Mouse (Mus musculus) bone marrow, adult 2 months (tissue): ENCODE measurements around the gene Sbsn. TPM values are rescaled to one million over a fixed set of nuclear protein-coding genes. Genes with fewer than 3 reads are reported as not detected.
A peak's percentile ranks its signal among the peaks of the same experiment; 100 is the strongest.
"Not testable (repeated sequence)": the region's sequence is repeated elsewhere in the genome, so short reads cannot be mapped to it uniquely, and the experiment has no call there.

Source experiments
- H3K27ac ChIP-seq: fragments of 200-500 bp; 2 replicates; pipeline ENCODE4 v1.5.1; 2012; ENCODE audit warnings: low read depth, mild to moderate bottlenecking, control low read depth, inconsistent platforms, low read length; ENCODE audit not compliant: control insufficient read depth, poor library complexity, insufficient read depth
- H3K4me1 ChIP-seq: fragments of 200-500 bp; 2 replicates; pipeline ENCODE4 v1.6.1; 2011; ENCODE audit warnings: low read length; ENCODE audit not compliant: control insufficient read depth, insufficient read depth
- H3K4me3 ChIP-seq: fragments of 200-500 bp; replicated peaks from 2 replicates; pipeline ENCODE3; 2011; ENCODE audit warnings: mild to moderate bottlenecking, low read depth, low read length, control low read depth; ENCODE audit not compliant: control insufficient read depth
- CTCF ChIP-seq: fragments of 200-500 bp; IDR thresholded peaks from 2 replicates; pipeline ENCODE4 v1.5.1; 2011; ENCODE audit warnings: low read length, control low read depth; ENCODE audit not compliant: control insufficient read depth, insufficient read depth
- POLR2A ChIP-seq: fragments of 200-500 bp; IDR thresholded peaks from 2 replicates; pipeline ENCODE4 v1.6.1; 2011; ENCODE audit warnings: low read depth, mild to moderate bottlenecking, control low read depth, low read length, borderline replicate concordance; ENCODE audit not compliant: control insufficient read depth
- WGBS: fragments of 180-500 bp; shearing (Covaris S2); methylation state at CpG from one replicate; pipeline ENCODE4 v1.1.7; 2018; 5-methylcytosine and 5-hydroxymethylcytosine counted together
- polyA plus RNA-seq: library from polyadenylated mRNA; stranded (reverse); fragments of >200 nt; gene quantifications from 2 replicates; pipeline ENCODE4 v1.2.4, GENCODE M21; 2011; ENCODE audit warnings: low replicate concordance; ENCODE audit not compliant: missing spikeins, insufficient read depth, insufficient read length

Sbsn gene
- polyA plus RNA-seq, 1 experiment = 6.4 TPM

DNA sequence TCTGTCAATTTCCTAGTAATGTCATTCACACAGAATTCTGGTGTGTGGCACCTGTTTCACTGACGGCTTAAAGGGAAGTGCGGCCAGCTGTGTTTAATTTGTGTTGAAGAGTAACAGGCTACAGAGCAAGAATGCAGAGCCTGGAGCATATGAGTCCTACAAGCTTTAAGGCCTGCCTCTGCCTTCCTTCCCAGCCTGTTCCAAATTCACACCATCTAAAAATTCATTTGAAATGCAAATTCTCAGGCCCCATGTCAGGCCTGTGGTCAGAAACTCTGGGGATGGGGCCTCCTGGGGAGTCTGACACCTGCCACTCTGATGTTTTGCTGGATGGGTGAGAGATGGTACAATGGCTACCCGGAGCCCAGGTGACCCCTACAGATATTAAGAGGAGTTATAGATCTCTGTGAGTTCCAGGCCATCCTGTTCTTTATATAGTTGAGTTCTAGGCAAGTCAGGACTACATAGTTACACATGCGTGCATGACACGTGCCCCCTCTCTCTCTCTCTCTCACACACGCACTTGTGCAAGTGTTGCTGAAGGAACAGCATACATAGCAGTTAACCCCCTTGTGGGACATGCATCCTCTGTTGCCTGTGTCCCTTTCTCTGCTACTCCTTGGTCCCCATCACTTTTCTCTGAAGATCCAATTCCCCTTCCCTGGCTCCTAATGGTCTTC lies 27.9 kb upstream of the Sbsn start:
- Histone ChIP-seq H3K4me3 (no peak overlapping the region), H3K27ac (no peak overlapping the region), H3K4me1 (peaks cover 2% of the 10 kb centered on the region; the same call in 1 of the 2 replicates)
- 53% methylated on average over 6 of the region's 6 CpGs for WGBS
- TF ChIP-seq CTCF (no peak), POLR2A (no peak)

DNA sequence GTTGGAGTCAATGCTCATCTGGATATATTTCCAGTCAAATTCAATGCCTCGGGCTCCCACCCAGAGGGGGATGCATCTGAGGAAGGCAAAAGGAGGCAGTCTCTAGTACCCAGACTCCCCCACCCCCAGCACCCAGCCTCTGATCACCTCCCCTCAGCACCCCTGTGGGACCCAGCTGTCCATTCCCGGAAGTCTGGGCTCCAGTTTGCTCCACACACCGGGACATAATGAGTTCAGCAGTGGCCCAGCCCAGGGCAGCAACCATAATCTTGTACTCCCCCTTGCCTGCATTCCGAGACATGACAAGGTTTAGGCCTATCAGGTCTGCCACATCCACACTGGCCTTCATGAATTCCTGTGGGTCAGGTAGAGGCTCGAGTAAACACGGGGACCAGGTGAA lies 23.1 kb upstream of the Sbsn start:
- TF ChIP-seq POLR2A (no peak), CTCF (no peak)
- H3K27ac ChIP-seq = no peak overlapping the region
- H3K4me3 ChIP-seq = no peak overlapping the region
- no peaks in the 10 kb centered on the region; the same call in 1 of the 2 replicates for H3K4me1 ChIP-seq
- 78% methylated on average over 6 of the region's 6 CpGs for WGBS

DNA sequence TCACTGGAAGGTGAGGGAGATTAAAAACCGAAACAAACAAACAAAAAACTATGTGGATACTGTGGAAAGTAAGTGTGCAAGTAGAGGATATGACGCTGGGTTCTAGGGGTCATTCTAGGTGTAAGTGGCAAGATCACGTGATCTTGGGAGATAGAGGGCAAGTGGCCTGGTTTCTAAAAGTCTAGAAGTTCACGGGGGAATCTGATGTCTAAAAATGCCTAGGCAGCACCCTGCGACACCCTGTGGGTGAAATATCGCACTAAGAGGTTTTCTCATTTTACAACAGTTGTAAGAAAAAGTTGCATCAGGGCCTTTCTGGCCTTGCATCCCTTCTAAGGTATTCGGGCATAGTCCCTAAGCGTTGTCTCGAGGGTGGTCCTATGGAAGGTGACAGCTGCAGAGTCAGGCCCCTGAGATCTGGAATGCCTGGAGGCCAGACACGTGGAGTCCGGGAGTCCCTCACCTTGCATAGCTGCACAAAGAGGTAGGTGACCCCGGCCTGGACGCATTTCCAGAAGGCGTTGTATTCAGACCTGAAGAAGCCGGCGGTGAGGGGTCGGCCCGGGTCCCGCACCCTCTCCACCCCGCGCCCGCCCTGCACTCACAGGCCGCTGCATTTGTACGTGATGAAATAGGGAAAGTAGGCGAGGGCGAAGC lies 22.4 kb upstream of the Sbsn start:
- WGBS = 5% methylated on average over 26 of the region's 26 CpGs
- Histone ChIP-seq H3K4me1 (no peaks in the 10 kb centered on the region; the same call in 1 of the 2 replicates), H3K27ac (peak overlapping the region; percentile 71; the same call in 1 of the 2 replicates), H3K4me3 (peak overlapping the region; percentile 84)
- TF ChIP-seq CTCF (no peak), POLR2A (no peak)

DNA sequence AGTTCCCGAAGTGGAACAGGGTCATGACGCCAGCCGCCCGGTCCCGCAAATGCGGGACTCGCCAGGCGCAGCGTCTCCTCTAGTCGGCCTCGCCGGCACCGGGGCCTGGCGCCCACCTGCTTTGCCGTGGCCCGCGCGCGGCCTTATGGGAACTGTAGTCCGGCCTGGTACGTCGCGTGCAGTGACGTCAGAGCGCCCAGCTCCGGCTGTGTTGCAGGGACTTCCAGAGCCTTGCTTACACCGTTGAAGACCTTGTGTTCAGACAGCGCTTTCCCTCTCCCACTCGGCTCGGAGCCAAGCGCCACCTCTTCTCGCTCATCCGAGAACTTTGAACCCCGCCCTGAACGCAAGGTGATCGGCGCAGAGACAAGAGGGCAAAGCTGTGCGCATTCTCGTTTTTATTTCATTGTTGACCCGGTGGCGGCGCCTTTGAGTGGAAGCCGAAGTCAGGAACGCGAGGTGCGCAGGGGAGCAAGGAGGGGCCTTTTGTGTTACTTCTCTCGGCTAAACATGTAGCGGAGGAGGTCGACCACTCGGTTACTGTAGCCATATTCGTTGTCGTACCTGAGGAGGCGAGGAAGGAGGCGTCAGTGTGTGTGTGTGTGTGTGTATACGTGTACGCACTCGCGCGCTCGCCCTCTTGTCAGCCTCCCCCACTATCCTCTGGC lies 21.7 kb upstream of the Sbsn start, which contains the start of gene Tmem147:
Tmem147 (minus strand) TSS at position 145 of the 668 bp plus-strand sequence.
- WGBS = under 1% methylated on average over 60 of the region's 60 CpGs
- Histone ChIP-seq H3K4me1 (no peaks in the 10 kb centered on the region; the same call in 1 of the 2 replicates), H3K27ac (peak within 1 kb of the TSS; percentile 71), H3K4me3 (peak within 1 kb of the TSS; percentile 84)
- TF ChIP-seq CTCF = peak; percentile 8; the same call in 1 of the 2 replicates
- TF ChIP-seq POLR2A = peak; percentile 61; the same call in 1 of the 2 replicates

DNA sequence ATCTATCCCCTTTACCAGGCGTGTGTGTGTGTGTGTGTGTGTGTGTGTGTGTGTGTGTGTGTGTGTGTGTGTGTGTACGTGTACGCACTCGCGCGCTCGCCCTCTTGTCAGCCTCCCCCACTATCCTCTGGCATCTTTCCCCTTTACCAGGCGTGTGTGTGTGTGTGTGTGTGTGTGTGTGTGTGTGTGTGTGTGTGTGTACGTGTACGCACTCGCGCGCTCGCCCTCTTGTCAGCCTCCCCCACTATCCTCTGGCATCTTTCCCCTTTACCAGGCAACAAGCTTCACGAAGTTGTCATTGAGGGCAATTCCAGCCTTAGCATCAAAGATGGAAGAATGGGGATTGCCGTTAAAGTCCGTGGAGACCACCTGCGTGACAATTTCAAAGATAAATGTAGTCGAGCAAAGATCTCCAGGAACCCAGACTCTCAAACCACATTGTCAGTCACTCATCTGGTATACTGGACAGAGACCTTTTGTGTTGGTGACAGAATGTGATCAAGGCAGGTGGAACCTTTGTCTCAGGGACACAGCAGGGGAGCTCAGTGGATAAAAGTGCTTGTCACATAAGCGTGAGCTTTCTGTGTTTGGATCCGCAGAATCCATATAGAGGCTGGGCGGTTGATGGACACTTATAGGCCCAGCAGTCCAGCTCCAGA lies 21.1 kb upstream of the Sbsn start:
- not testable (repeated sequence) for H3K4me1 ChIP-seq
- H3K27ac ChIP-seq = peak overlapping the region; percentile 71
- H3K4me3 ChIP-seq = peak overlapping the region; percentile 84
- 26% methylated on average over 15 of the region's 22 CpGs for WGBS

GRCm38 (mm10) chr7:30736211-30736610 lies 15.1 kb upstream of the Sbsn start:
- no peaks in the 10 kb centered on the region; the same call in 1 of the 2 replicates for H3K4me1 ChIP-seq
- 91% methylated on average over 3 of the region's 3 CpGs for WGBS
- no peak for TF ChIP-seq CTCF
- H3K4me3 ChIP-seq = no peak overlapping the region
- H3K27ac ChIP-seq = no peak overlapping the region

DNA sequence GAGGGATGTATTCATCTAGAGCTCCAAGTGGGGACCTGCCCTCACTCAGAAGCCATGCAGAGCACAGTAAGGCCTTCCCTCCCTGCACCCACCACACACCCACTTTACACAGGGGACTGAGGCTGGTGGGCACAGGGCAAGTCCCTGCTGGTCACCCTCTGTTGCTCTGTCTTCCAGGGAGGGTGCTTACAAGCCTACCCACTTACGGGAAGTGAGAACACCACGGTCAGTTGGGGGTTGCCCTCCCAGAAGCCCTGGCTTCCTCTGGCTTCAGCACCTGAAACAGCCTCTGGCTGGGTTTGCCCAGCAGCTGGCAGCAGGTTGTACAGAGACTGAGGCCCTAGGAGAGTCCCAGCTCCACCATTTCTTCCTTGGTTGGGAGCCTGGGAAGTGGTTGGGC lies 8.7 kb upstream of the Sbsn start:
- 6% methylated on average over 2 of the region's 2 CpGs for WGBS
- not testable (repeated sequence) for H3K4me3 ChIP-seq, H3K4me1 ChIP-seq
- peak overlapping the region; percentile 50 for H3K27ac ChIP-seq

GRCm38 (mm10) chr7:30743617-30744016 lies 7.7 kb upstream of the Sbsn start, which contains the start of gene Gapdhs:
Gene Gapdhs (minus strand): TSS chr7:30743681.
- not testable (repeated sequence) for H3K4me3 ChIP-seq, H3K4me1 ChIP-seq
- peak within 1 kb of the TSS; percentile 50 for H3K27ac ChIP-seq
- WGBS = 75% methylated on average over 1 of the region's 4 CpGs

DNA sequence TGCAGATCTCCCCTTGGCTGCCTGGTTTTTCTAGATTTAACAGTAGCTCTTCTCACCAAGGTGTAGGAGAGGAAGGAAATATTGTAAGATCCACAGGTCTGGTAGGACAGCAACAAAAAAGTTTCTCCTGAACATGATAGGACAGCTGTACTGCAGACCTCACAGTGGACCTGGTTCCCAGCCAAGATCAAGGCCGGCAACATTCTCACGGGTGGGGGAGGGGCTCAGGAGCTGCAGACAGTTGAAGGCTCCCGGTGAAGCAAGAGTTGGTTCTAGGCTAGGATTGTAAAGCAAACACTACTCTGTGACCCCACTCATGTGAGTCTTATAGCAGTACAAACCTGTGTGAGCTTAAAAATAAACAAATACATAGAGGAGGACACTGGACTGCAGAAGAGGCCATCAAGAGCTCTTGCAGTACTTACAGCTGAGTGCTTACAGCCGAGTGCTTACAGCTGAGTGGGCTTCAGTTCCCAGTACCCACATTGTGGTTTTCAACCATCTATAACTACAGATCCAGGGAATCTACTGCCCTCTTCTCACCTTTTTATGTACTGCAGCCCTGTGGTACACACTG lies 7.2 kb upstream of the Sbsn start:
- Histone ChIP-seq H3K4me1 (peaks cover 3% of the 10 kb centered on the region), H3K4me3 (no peak overlapping the region), H3K27ac (no peak overlapping the region)
- WGBS = 31% methylated on average over 4 of the region's 4 CpGs
- TF ChIP-seq POLR2A (no peak), CTCF (no peak)
